Mouse (Mus musculus) mouse embryonic stem cell (cell line): ENCODE data around the gene Wrap73.

ENCODE experiments used
- in situ Hi-C, 2 experiments: fragments of 300-500 bp; cut with MboI; formaldehyde crosslinking; loops; 1 replicate in 1 of 2; 3 replicates in 1 of 2; pipeline ENCODE4 v1.14.3; 2019 to 2020; ENCODE audit warnings: low sequenced_read_pairs in 2 of 2, low pct_unique_long_range_greater_than_20kb in 1 of 2, mixed read lengths in 1 of 2; ENCODE audit not compliant: unreplicated experiment in 1 of 2

Wrap73 gene

GRCm38 (mm10) chr4:154170506-154171150, 28.5 kb downstream of the Wrap73 start, which contains the start of gene Megf6:
Gene Megf6 (plus strand): TSS chr4:154170730.
- in situ Hi-C loops, result no loop called here

DNA sequence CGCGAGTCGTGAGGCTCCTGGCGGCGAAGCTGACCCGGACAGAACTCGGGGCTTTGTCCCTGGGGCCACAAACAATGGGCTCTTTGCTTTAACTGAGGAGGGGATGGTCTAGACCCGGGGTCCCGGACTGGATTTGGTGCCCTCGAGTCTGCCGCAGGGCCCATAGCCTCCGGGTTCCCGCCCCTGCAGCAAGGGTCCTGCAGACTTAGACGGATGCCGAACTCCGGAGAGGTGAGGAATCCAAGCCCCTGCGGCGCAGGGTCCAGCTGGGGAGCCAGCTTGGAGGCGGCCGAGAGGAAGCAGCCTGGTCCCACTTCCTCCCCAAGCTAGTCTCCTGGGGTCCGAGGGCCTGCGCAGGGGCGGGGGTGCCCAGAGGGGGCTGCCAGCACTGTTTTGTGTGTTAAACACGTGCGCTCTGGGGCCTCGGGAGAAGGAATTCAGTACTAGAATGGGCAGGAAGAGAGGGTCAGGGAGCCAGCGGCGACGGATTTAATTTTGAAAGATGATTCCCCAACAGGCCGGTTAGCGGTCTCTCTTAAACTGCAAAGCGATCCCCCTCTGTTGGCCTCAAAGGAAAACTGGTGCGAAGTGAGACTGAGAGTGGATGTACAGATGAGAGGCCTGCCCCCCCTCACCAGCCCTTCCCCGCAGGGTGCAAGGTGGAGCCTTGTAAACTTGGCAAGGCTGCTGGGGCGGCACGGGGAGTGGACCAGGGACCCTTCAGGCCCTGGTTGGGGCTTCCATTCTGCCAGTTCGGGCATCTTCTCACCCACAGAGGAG, 29.2 kb downstream of the Wrap73 start:
- in situ Hi-C loops, result no loop called here

GRCm38 (mm10) chr4:154171931-154172604, 29.9 kb downstream of the Wrap73 start:
- in situ Hi-C loops, result no loop called here

GRCm38 (mm10) chr4:154177257-154177656, 35.1 kb downstream of the Wrap73 start:
- in situ Hi-C loops, result no loop called here

- in situ Hi-C loops, result no loop called here
Measured at GRCm38 (mm10) chr4:154181001-154181400, 38.8 kb downstream of the Wrap73 start.

DNA sequence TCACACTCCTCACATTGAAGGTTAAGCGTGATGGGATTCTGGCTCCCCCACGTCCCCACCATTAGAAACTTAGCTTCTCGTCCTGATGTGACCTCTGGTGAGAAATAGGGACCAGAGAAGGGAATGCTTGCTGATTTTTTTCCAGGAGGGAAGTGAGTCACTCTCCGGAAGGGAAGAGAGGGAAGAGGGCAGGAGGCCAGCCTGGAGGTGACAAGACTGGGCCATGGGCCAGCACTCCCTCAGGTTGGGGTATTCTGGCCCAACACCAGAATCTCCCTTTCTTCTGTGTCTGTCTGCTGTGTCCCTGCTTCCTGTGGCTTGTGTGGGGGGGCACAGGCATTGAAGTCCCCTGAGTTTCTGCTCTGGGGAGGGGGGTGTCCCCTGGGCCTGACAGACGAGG, 41.4 kb downstream of the Wrap73 start:
- in situ Hi-C loops, result no loop called here

GRCm38 (mm10) chr4:154185001-154185400, 42.8 kb downstream of the Wrap73 start:
- in situ Hi-C loops, result no loop called here

- in situ Hi-C loops, result no loop called here
Measured at GRCm38 (mm10) chr4:154186002-154186537, 43.9 kb downstream of the Wrap73 start.

DNA sequence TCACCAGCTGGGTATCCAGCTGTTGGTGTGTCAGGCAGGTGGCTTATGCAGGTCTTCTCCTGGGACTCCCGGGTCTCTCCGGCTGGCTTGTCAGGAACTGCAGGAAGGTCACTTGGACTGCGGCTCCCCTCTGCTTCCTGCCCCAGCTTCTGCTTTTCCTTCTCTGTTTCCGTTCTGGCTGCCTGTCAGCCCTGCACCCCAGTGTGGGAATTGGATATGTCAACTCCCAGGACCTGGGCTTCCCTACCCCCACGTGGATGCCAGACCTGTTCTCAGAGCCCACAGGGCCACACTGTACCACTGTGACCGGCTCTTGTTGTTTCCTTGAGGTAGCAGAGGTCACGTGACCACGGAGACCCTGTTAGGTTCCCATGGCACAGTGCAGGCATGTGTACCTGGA, 46.8 kb downstream of the Wrap73 start:
- in situ Hi-C loops, result no loop called here

- in situ Hi-C loops, result no loop called here
Measured at GRCm38 (mm10) chr4:154197961-154198360, 55.8 kb downstream of the Wrap73 start.

DNA sequence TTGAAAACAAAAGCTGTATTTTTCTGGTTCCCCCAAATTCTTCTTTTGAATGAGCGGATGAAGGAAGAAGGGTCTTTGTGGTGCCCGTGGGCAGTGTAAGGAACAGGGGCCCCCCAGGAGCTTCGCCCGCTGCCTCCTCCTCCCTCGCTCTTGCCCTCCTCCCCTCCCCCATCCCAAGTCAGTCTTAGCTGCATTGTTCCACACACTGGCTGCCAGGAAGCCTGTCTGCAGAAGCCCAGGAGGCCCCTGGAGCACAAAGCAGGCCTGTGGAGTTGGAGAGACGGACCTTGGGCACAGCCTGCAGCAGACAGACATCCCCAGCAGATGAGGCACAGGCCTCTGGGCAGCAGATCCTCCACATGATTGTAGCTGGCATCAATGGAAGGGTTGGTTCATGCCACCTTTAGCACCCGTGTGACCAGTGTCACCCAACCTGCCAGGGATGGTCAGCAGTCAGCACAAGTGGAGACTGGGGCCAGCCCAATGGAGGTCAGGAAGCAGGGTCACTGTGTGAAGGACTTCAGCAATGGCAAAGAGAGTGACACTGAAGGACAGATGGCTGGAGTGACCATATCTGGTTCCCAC, 56.3 kb downstream of the Wrap73 start:
- in situ Hi-C loops, result no loop called here

DNA sequence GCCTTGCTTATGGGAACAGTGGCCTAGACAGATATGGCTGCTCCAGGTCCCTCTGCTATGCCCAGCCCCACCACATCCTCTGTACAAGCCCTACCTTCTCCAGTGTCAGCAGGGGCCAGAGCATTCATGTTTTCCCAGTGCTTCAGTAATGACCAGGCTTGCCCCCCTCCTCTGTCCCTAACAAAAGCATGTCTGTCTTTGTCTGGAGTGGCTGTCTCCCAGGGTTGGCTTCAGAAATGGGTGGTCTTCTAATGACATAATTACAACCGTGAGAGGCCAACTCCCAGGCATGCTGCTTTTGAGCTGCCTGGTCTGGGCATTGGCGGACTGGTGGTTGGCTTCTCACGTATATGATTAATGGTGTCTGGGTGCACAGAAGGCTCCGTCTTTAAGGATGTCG, 59.3 kb downstream of the Wrap73 start:
- in situ Hi-C loops, result no loop called here

GRCm38 (mm10) chr4:154204532-154204931, 62.4 kb downstream of the Wrap73 start:
- in situ Hi-C loops, result no loop called here

GRCm38 (mm10) chr4:154205392-154205791, 63.2 kb downstream of the Wrap73 start:
- in situ Hi-C loops, result loop anchor here in 1 of 2 experiments (5.0 kb wide), 1 partner anchor 38 kb away; no protein-coding TSS in a partner anchor

GRCm38 (mm10) chr4:154207261-154207660, 65.1 kb downstream of the Wrap73 start:
- in situ Hi-C loops, result loop anchor here in 1 of 2 experiments (5.0 kb wide), 1 partner anchor 40 kb away; no protein-coding TSS in a partner anchor

GRCm38 (mm10) chr4:154209054-154209453, 66.9 kb downstream of the Wrap73 start:
- in situ Hi-C loops, result loop anchor here in 1 of 2 experiments (5.0 kb wide), 1 partner anchor 42 kb away; no protein-coding TSS in a partner anchor

GRCm38 (mm10) chr4:154209825-154210224, 67.7 kb downstream of the Wrap73 start:
- in situ Hi-C loops, result loop anchor here in 1 of 2 experiments (5.0 kb wide), 1 partner anchor 43 kb away; no protein-coding TSS in a partner anchor

GRCm38 (mm10) chr4:154211459-154211858, 69.3 kb downstream of the Wrap73 start:
- in situ Hi-C loops, result no loop called here
